Mouse (Mus musculus) intestine, embryonic 14.5 days (tissue): ENCODE measurements at regions not wholly inside any gene's neighbourhood (a gene's known extent, or its start where the extent isn't known, plus 50 kb on each side); places are given as distances from the start of the nearest gene placed in this dataset.

Source experiments
- ATAC-seq: fragments of 200-750 bp; cut with Nextera tagmentation; replicated peaks from 2 replicates; pipeline ENCODE4 v1.8.0; 2017; ENCODE audit warnings: low read depth, moderate number of reproducible peaks, moderate TSS enrichment, moderate library complexity; ENCODE audit not compliant: low FRiP score, low TSS enrichment
- DNase-seq: peaks from one replicate; pipeline ENCODE4 v3.0.0-alpha.2; 2018; ENCODE audit warnings: low spot score
- H3K27ac ChIP-seq: fragments of 300-500 bp; sonication (generic); 2 replicates; pipeline ENCODE4 v1.5.1; 2014; ENCODE audit warnings: low read depth, mild to moderate bottlenecking, control low read depth
- H3K27me3 ChIP-seq: fragments of 300-500 bp; sonication (generic); replicated peaks from 2 replicates; pipeline ENCODE4 v1.6.1; 2014; ENCODE audit warnings: low read length, control low read depth; ENCODE audit not compliant: control insufficient read depth, insufficient read depth
- H3K36me3 ChIP-seq: fragments of 300-500 bp; sonication (generic); 2 replicates; pipeline ENCODE4 v1.6.1; 2014; ENCODE audit warnings: low read length, control low read depth; ENCODE audit not compliant: control insufficient read depth, insufficient read depth
- H3K4me1 ChIP-seq: fragments of 300-500 bp; sonication (generic); replicated peaks from 2 replicates; pipeline ENCODE4 v1.6.1; 2014; ENCODE audit warnings: low read length, control low read depth, mixed read lengths; ENCODE audit not compliant: control insufficient read depth, insufficient read depth
- H3K4me2 ChIP-seq: fragments of 300-500 bp; sonication (generic); 2 replicates; pipeline ENCODE4 v1.6.1; 2014; ENCODE audit warnings: low read length
- H3K4me3 ChIP-seq: fragments of 300-500 bp; sonication (generic); 2 replicates; pipeline ENCODE4 v1.5.1; 2014; ENCODE audit warnings: low read depth, low read length, control low read depth, mixed read lengths
- H3K9ac ChIP-seq: fragments of 300-500 bp; sonication (generic); 2 replicates; pipeline ENCODE4 v1.6.1; 2014; ENCODE audit warnings: mild to moderate bottlenecking, low read length
- H3K9me3 ChIP-seq: fragments of 300-500 bp; sonication (generic); 2 replicates; pipeline ENCODE4 v1.6.1; 2016; ENCODE audit warnings: low read length, control low read depth; ENCODE audit not compliant: control insufficient read depth
- WGBS: fragments of 180-500 bp; shearing (Covaris S2); extraction: QIAGEN DNeasy Blood & Tissue Kit; methylation state at CpG from one replicate; pipeline ENCODE4 v1.1.7; 2014; 5-methylcytosine and 5-hydroxymethylcytosine counted together

DNA sequence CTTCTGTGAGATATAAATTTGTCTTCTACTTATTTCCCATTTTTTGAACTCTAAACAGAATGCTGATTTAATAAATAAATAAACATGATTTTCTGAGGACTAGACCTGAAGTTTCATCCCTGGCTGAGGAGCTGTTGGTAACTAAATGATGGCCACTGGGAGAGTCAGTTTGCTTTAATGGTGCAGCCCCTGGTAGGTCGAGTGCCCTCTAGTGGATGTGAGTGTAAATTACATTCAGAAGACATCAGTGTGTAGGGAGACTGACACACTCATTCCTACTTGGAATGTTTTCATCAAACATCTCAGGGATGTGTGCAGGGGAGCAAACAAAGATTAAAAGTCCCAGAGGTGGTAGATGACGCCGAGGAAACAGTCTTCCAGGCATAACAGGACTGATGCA lies 281.2 kb upstream of the Rasgrp1 start:
- no peak for DNase-seq
- Histone ChIP-seq H3K4me1 (no peaks in the 10 kb centered on the region), H3K36me3 (no peaks in the 10 kb centered on the region), H3K9me3 (no peaks in the 10 kb centered on the region), H3K4me2 (no peak overlapping the region), H3K9ac (no peak overlapping the region), H3K27me3 (no peaks in the 10 kb centered on the region), H3K4me3 (no peak overlapping the region), H3K27ac (no peak overlapping the region)
- ATAC-seq: no peak
- WGBS: 40% methylated on average over 3 of the region's 3 CpGs

DNA sequence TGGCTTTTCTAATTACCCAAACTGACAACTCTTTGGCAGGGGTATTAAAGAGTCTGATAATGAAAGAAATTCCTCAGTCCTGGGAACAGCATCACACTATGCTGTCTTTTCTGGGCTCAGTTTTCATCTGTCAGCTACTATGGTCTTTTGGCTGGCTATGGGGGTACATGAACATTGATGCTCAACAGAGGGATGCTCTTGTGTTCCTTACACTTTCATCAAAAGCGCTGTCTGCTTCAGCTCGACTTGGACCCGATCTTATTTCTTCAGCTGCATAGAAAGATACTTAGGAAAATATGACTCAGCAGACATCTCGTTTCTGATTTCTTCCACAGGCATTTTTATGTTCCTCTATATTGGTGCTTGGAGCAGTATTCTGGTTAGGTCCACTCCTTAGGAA lies 292.1 kb upstream of the Rasgrp1 start:
- no peak overlapping the region for H3K4me3 ChIP-seq
- 75% methylated on average over 4 of the region's 4 CpGs for WGBS
- no peaks in the 10 kb centered on the region for H3K27me3 ChIP-seq
- DNase-seq (no peak), ATAC-seq (no peak)
- H3K27ac ChIP-seq: no peak overlapping the region
- no peak overlapping the region for H3K9ac ChIP-seq
- H3K9me3 ChIP-seq: no peaks in the 10 kb centered on the region
- no peak overlapping the region for H3K4me2 ChIP-seq
- H3K36me3 ChIP-seq: no peaks in the 10 kb centered on the region
- H3K4me1 ChIP-seq: no peaks in the 10 kb centered on the region

DNA sequence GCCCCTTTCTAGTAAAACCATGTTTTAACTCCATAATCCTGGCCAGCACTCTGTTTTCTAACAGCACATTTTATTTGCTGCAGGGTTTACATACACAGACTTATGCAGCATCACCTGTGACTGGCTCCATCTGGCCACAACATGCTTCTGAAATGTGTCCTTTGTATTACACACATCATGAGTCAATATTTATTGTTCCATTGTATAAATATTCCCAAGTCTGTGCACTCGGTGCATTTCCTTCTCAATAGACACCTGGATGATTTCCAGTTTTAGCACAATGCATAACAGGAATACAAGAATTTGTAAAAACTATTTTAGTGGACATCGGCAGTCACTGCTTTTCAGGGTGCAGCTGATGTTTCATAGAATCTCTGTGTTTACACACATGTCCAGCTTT lies 294.6 kb upstream of the Rasgrp1 start:
- ATAC-seq (no peak), DNase-seq (no peak)
- Histone ChIP-seq H3K36me3 (no peaks in the 10 kb centered on the region), H3K9ac (no peak overlapping the region), H3K4me1 (no peaks in the 10 kb centered on the region), H3K4me2 (no peak overlapping the region), H3K9me3 (no peaks in the 10 kb centered on the region), H3K4me3 (no peak overlapping the region), H3K27ac (no peak overlapping the region), H3K27me3 (no peaks in the 10 kb centered on the region)
- WGBS: 54% methylated on average over 2 of the region's 2 CpGs

GRCm38 (mm10) chr2:117652101-117652500 lies 309.3 kb upstream of the Rasgrp1 start:
- Histone ChIP-seq H3K36me3 (no peaks in the 10 kb centered on the region), H3K9ac (no peak overlapping the region), H3K27me3 (no peaks in the 10 kb centered on the region), H3K4me1 (no peaks in the 10 kb centered on the region), H3K4me3 (no peak overlapping the region), H3K4me2 (no peak overlapping the region), H3K27ac (no peak overlapping the region), H3K9me3 (no peaks in the 10 kb centered on the region)
- ATAC-seq: no peak
- no peak for DNase-seq

DNA sequence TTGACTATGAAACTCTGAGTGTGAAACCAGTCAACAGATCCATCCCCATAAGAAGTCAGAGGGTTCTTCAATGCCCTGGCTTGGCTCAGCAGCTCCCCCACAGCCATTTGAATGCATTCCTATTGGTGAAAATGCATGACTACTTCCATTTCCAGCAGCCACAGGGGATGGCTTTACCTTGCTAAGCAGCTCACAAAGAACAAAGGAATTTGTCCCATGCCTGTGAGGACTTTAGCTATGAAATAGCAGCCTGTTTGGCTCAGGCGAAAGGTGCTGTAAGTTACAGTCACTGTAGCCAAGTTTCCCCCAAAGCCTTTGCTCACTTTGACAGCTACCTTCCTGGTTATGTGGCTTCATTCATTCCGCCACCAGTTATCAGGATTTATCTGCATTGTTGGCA lies 309.8 kb upstream of the Rasgrp1 start:
- DNase-seq (no peak), ATAC-seq (no peak)
- Histone ChIP-seq H3K4me3 (no peak overlapping the region), H3K27me3 (no peaks in the 10 kb centered on the region), H3K36me3 (no peaks in the 10 kb centered on the region), H3K4me2 (no peak overlapping the region), H3K9ac (no peak overlapping the region), H3K9me3 (no peaks in the 10 kb centered on the region), H3K4me1 (no peaks in the 10 kb centered on the region), H3K27ac (no peak overlapping the region)
- WGBS: 54% methylated on average over 2 of the region's 2 CpGs

DNA sequence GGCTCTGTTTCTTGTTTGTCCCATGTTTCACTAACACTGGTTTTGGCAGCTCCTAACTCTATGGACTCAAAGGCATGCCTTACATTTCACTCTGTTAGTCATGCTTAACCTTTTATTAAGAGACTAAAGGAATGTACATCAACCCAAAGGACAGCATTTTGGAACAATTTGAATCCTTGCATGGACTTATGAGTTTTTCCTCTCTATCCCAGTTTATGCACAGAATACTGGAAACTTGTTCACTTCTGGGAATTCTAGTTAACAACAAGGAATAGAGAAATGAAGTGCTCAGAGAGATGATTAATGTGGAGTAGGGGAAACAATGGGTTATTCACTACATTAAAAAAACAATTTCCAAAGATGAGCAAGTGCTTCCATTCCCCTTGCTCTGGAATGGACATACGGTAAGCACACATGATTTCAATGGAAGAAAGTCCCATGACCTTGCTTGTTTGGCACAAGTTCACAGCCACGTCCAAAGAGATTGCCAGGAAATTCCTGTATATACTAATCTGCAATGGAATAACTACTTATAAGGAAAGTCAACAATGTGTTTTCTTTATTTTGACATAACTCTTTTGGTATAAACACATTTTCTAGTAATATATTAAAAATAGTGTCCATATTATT lies 313.9 kb upstream of the Rasgrp1 start:
- Histone ChIP-seq H3K9ac (no peak overlapping the region), H3K36me3 (no peaks in the 10 kb centered on the region), H3K27me3 (no peaks in the 10 kb centered on the region), H3K27ac (no peak overlapping the region), H3K4me3 (no peak overlapping the region), H3K9me3 (no peaks in the 10 kb centered on the region), H3K4me2 (no peak overlapping the region), H3K4me1 (no peaks in the 10 kb centered on the region)
- WGBS: 58% methylated on average over 2 of the region's 2 CpGs
- ATAC-seq (no peak), DNase-seq (no peak)

DNA sequence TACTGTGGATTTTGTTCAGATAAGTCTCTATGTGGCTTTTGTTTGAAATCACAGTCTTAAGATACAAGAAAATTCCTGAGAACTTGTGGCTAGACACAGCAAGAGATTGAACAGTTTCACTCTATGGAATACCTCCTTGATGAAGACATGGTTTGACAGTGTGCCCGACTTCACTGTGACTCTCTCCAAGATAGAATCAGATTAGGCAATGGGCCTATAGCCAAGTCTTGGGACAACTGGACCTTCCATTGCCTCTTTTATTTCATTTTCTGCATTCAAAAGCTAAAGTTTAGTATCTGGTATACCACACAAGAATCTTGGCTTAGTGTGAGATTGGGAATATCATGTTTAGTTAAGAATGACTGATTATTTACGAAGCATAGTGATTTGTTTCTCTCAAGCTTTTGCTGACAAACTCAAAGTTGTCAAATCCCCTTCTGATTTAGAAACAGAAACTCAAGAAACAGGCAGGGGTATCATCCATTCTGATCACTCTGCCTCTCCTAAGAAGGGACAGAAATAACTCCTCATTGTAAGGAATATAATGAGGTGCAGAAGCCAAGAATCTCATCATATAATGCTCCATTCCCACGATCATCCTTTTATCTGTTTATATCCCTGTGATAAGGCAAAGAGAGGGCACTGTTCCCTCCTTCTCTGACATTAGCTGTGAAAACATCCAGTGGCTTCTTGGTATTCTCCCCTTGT lies 317.6 kb upstream of the Rasgrp1 start:
- Histone ChIP-seq H3K27me3 (no peaks in the 10 kb centered on the region), H3K27ac (no peak overlapping the region), H3K4me2 (no peak overlapping the region), H3K4me3 (no peak overlapping the region), H3K9ac (no peak overlapping the region), H3K4me1 (no peaks in the 10 kb centered on the region), H3K36me3 (no peaks in the 10 kb centered on the region), H3K9me3 (no peaks in the 10 kb centered on the region)
- DNase-seq (no peak), ATAC-seq (no peak)
- 86% methylated on average over 3 of the region's 3 CpGs for WGBS

DNA sequence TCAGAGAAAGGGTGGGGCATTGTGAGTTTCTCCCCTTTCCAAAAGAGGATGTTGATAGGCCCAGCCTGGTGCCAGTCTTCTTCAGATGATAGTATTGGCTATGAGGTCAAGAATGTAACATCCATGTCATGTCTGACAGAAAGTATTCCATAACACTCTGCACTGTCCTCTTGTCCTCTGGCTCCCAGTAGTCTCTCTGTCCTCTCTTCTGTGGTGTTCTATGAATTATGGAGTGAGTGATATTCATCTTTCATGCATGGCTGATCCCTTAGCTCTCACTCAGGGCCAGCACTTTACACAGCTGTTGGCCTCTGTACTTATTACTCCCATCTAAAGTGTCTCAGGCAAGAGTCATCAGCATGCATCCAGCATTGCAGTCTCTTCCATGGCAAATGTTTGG lies 319.9 kb upstream of the Rasgrp1 start:
- H3K36me3 ChIP-seq: no peaks in the 10 kb centered on the region
- H3K27me3 ChIP-seq: no peaks in the 10 kb centered on the region
- DNase-seq: no peak
- no peaks in the 10 kb centered on the region for H3K9me3 ChIP-seq
- ATAC-seq: no peak
- H3K9ac ChIP-seq: no peak overlapping the region
- no peak overlapping the region for H3K4me3 ChIP-seq
- H3K4me2 ChIP-seq: no peak overlapping the region
- H3K4me1 ChIP-seq: no peaks in the 10 kb centered on the region
- no peak overlapping the region for H3K27ac ChIP-seq

DNA sequence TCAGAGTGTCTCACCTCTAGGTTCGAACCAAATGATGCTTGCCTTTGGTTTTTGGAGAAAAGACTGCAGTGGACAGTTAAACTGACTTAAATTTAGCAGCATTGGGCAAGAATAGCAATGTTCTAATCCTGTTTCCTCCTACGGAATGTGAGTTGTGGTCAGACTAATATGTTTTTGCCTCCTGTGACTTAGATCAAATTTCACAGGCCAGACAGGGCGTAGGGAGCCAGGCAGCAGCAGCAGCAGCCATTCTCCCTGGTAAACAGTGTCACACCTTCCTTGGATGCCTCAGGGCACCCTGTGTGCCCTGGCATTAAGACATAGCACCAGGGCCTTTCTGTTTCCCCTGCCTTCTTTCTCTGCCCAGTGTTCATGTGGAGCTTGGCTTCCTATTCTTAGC lies 323.7 kb upstream of the Rasgrp1 start:
- Histone ChIP-seq H3K36me3 (no peaks in the 10 kb centered on the region), H3K4me1 (no peaks in the 10 kb centered on the region), H3K9me3 (no peaks in the 10 kb centered on the region), H3K4me2 (no peak overlapping the region), H3K9ac (no peak overlapping the region), H3K4me3 (no peak overlapping the region), H3K27ac (no peak overlapping the region), H3K27me3 (no peaks in the 10 kb centered on the region)
- no peak for DNase-seq
- WGBS: 51% methylated on average over 3 of the region's 3 CpGs
- no peak for ATAC-seq
